ENCODE assay signal across 20 mouse cellular contexts in genomic region chr3:79537023-79537422, GRCm38 (mm10). TPM values are rescaled to one million over a fixed set of nuclear protein-coding genes. Genes with fewer than 3 reads are reported as not detected.
DNase-seq lines count a peak whose midpoint lies in the region; ATAC-seq and TF ChIP-seq lines count a peak whose summit lies in the region.
"Had no signal": no experiment of that assay in that cellular context is flagged by ENCODE, and none has a peak within 500 bp of the region (broad histone marks: within the 10 kb centered on the region; RNA-seq: fewer than 3 reads in every experiment).

No protein-coding gene starts in this region.

- TF ChIP-seq CTCF in lung, postnatal 0 days (IDR thresholded peaks at IDR 0.05): no peak

- H3K4me2 ChIP-seq in heart, embryonic 16.5 days (ENCODE audit: low read depth, low read length): no peak overlapping the region
- H3K4me2 ChIP-seq in heart, embryonic 11.5 days: no peak overlapping the region
- no peak overlapping the region for H3K4me2 ChIP-seq in lung, postnatal 0 days (replicated peaks; ENCODE audit: low read depth, low read length)
- H3K4me2 ChIP-seq in intestine, embryonic 15.5 days (replicated peaks): no peak overlapping the region
- H3K4me2 ChIP-seq: embryonic facial prominence, embryonic 13.5 days; limb, embryonic 15.5 days; midbrain, embryonic 13.5 days had no signal

- no peak for TF ChIP-seq EP300 in lung, postnatal 0 days (IDR thresholded peaks at IDR 0.05)

- DNase-seq in lung, postnatal 36 days: peak; percentile 58
- DNase-seq in lung, postnatal 0 days (ENCODE audit: low spot score): no peak
- DNase-seq in spleen, postnatal 36 days (ENCODE audit: low spot score in 2 of 2): no peak
- DNase-seq: adrenal gland, postnatal 10 days; cerebellum, adult 8-10 months; forebrain, postnatal 0 days; heart, adult 18-20 months; kidney, adult 8-10 months; layer of hippocampus, postnatal 36 days; lung, postnatal 14 days; retina, postnatal 1 day; thymus, adult 18-20 months had no signal

- 53% methylated on average over 7 of the region's 7 CpGs for WGBS in heart, embryonic 16.5 days
- 69% methylated on average over 7 of the region's 7 CpGs for WGBS in heart, embryonic 11.5 days (ENCODE audit: insufficient replicate concordance)
- 47% methylated on average over 7 of the region's 7 CpGs for WGBS in lung, postnatal 0 days
- 82% methylated on average over 7 of the region's 7 CpGs for WGBS in intestine, embryonic 15.5 days

- no peak overlapping the region for H3K9ac ChIP-seq in heart, embryonic 16.5 days (ENCODE audit: low read length)
- no peak overlapping the region for H3K9ac ChIP-seq in heart, embryonic 11.5 days (ENCODE audit: low read depth, low read length)
- no peak overlapping the region for H3K9ac ChIP-seq in lung, postnatal 0 days (replicated peaks; ENCODE audit: low read depth)
- H3K9ac ChIP-seq in intestine, embryonic 15.5 days: no peak overlapping the region
- H3K9ac ChIP-seq: embryonic facial prominence, embryonic 13.5 days; forebrain, postnatal 0 days; limb, embryonic 15.5 days; midbrain, embryonic 13.5 days had no signal

- H3K27ac ChIP-seq in heart, embryonic 16.5 days (ENCODE audit: low read length): peak overlapping the region; percentile 2
- H3K27ac ChIP-seq in heart, embryonic 11.5 days (ENCODE audit: low read depth, low read length): no peak overlapping the region
- no peak overlapping the region for H3K27ac ChIP-seq in lung, postnatal 0 days (ENCODE audit: low read length)
- no peak overlapping the region for H3K27ac ChIP-seq in intestine, embryonic 15.5 days
- H3K27ac ChIP-seq: embryonic facial prominence, embryonic 13.5 days; hindbrain, embryonic 10.5 days; limb, embryonic 15.5 days; midbrain, embryonic 13.5 days had no signal

- ATAC-seq in heart, embryonic 16.5 days (replicated peaks; ENCODE audit: extremely low read depth, insufficient read depth, low FRiP score): no peak
- ATAC-seq in heart, embryonic 11.5 days (replicated peaks; ENCODE audit: insufficient number of reproducible peaks, low FRiP score, low TSS enrichment): no peak
- no peak for ATAC-seq in lung, postnatal 0 days
- peak; percentile 37 for ATAC-seq in common myeloid progenitor, adult 5-6 weeks (replicated peaks; ENCODE audit: low read depth, poor library complexity, severe bottlenecking)
- ATAC-seq in intestine, embryonic 15.5 days: no peak
- ATAC-seq: forebrain, postnatal 0 days; midbrain, embryonic 13.5 days had no signal

- no peaks in the 10 kb centered on the region for H3K9me3 ChIP-seq in heart, embryonic 16.5 days (replicated peaks; ENCODE audit: control insufficient read depth, low read length)
- H3K9me3 ChIP-seq in heart, embryonic 11.5 days (replicated peaks; ENCODE audit: control insufficient read depth, low read length): no peaks in the 10 kb centered on the region
- no peaks in the 10 kb centered on the region for H3K9me3 ChIP-seq in lung, postnatal 0 days (ENCODE audit: low read length)
- H3K9me3 ChIP-seq in intestine, embryonic 15.5 days: no peaks in the 10 kb centered on the region
- H3K9me3 ChIP-seq: embryonic facial prominence, embryonic 13.5 days; hindbrain, embryonic 10.5 days; limb, embryonic 15.5 days; midbrain, embryonic 13.5 days had no signal

- H3K27me3 ChIP-seq in heart, embryonic 16.5 days (ENCODE audit: control insufficient read depth, insufficient read depth, low read length): no peaks in the 10 kb centered on the region
- no peaks in the 10 kb centered on the region for H3K27me3 ChIP-seq in heart, embryonic 11.5 days (ENCODE audit: control insufficient read depth, insufficient read depth, low read length)
- H3K27me3 ChIP-seq in lung, postnatal 0 days (replicated peaks; ENCODE audit: insufficient read depth, low read length): no peaks in the 10 kb centered on the region
- no peaks in the 10 kb centered on the region for H3K27me3 ChIP-seq in intestine, embryonic 15.5 days (replicated peaks)
- H3K27me3 ChIP-seq: embryonic facial prominence, embryonic 13.5 days; limb, embryonic 15.5 days; midbrain, embryonic 13.5 days had no signal

- H3K36me3 ChIP-seq in heart, embryonic 16.5 days (ENCODE audit: control insufficient read depth, insufficient read depth): no peaks in the 10 kb centered on the region
- H3K36me3 ChIP-seq in heart, embryonic 11.5 days (ENCODE audit: control insufficient read depth, insufficient read depth, low read length): no peaks in the 10 kb centered on the region
- H3K36me3 ChIP-seq in lung, postnatal 0 days (ENCODE audit: insufficient read depth, low read length): no peaks in the 10 kb centered on the region
- no peaks in the 10 kb centered on the region for H3K36me3 ChIP-seq in intestine, embryonic 15.5 days
- H3K36me3 ChIP-seq: embryonic facial prominence, embryonic 13.5 days; hindbrain, embryonic 10.5 days; limb, embryonic 15.5 days; midbrain, embryonic 13.5 days had no signal

- H3K4me3 ChIP-seq in heart, embryonic 16.5 days (ENCODE audit: low read length): no peak overlapping the region
- no peak overlapping the region for H3K4me3 ChIP-seq in heart, embryonic 11.5 days (ENCODE audit: low read depth, low read length)
- H3K4me3 ChIP-seq in lung, postnatal 0 days (ENCODE audit: low read depth, low read length): no peak overlapping the region
- H3K4me3 ChIP-seq in intestine, embryonic 15.5 days (replicated peaks): no peak overlapping the region
- H3K4me3 ChIP-seq: embryonic facial prominence, embryonic 13.5 days; hindbrain, embryonic 10.5 days; limb, embryonic 15.5 days; midbrain, embryonic 13.5 days had no signal

- H3K4me1 ChIP-seq in heart, embryonic 16.5 days (ENCODE audit: control insufficient read depth, insufficient read depth, low read length): peaks cover 17% of the 10 kb centered on the region
- H3K4me1 ChIP-seq in heart, embryonic 11.5 days (ENCODE audit: control insufficient read depth, insufficient read depth, low read length): peaks cover 7% of the 10 kb centered on the region
- peaks cover 3% of the 10 kb centered on the region; the same call in 1 of the 2 replicates for H3K4me1 ChIP-seq in lung, postnatal 0 days (ENCODE audit: insufficient read depth, low read depth, low read length)
- H3K4me1 ChIP-seq in intestine, embryonic 15.5 days (replicated peaks): peaks cover 5% of the 10 kb centered on the region
- H3K4me1 ChIP-seq: embryonic facial prominence, embryonic 13.5 days; limb, embryonic 15.5 days; midbrain, embryonic 13.5 days had no signal

RNA-seq across cellular contexts. Expression of gene Fnip2, which starts 30.6 kb away (rescaled TPM):
- 2.6 and 2.7 TPM in 2 replicates for polyA plus RNA-seq in heart, embryonic 16.5 days (2015; fragmentation: Nextera tagmentation; extraction: Ambion mirVana)
- 5.0 and 6.2 TPM in 2 replicates for polyA plus RNA-seq in heart, embryonic 11.5 days (2014; fragmentation: Nextera tagmentation; extraction: Ambion mirVana)
- 3.5 and 4.2 TPM in 2 replicates for polyA plus RNA-seq in lung, postnatal 0 days (2015; fragmentation: Nextera tagmentation; extraction: Ambion mirVana)
- total RNA-seq in common myeloid progenitor, adult 5-6 weeks (2017): 10.5 and 21.0 TPM in 2 replicates
- 3.3 and 3.9 TPM in 2 replicates for polyA plus RNA-seq in intestine, embryonic 15.5 days (2015; fragmentation: Nextera tagmentation; extraction: Ambion mirVana)

RNA-seq across cellular contexts. Expression of gene Ppid, which starts 54.1 kb away (rescaled TPM):
- polyA plus RNA-seq in heart, embryonic 16.5 days (2015; fragmentation: Nextera tagmentation; extraction: Ambion mirVana): 99.8 and 119 TPM in 2 replicates
- polyA plus RNA-seq in heart, embryonic 11.5 days (2014; fragmentation: Nextera tagmentation; extraction: Ambion mirVana): 130 and 133 TPM in 2 replicates
- 36.6 and 44.6 TPM in 2 replicates for polyA plus RNA-seq in lung, postnatal 0 days (2015; fragmentation: Nextera tagmentation; extraction: Ambion mirVana)
- 299 and 348 TPM in 2 replicates for total RNA-seq in common myeloid progenitor, adult 5-6 weeks (2017)
- 148 and 164 TPM in 2 replicates for polyA plus RNA-seq in intestine, embryonic 15.5 days (2015; fragmentation: Nextera tagmentation; extraction: Ambion mirVana)
